Mouse (Mus musculus) thymus, postnatal 0 days (tissue): ENCODE measurements around the gene Kiss1r. TPM values are rescaled to one million over a fixed set of nuclear protein-coding genes. Genes with fewer than 3 reads are reported as not detected.

ENCODE experiments used
- DNase-seq: peaks from one replicate; pipeline ENCODE4 v3.0.0-alpha.2; 2015; ENCODE audit warnings: low spot score
- polyA plus RNA-seq: library from polyadenylated mRNA; unstranded; fragments of >200 nt; fragmentation: Nextera tagmentation; extraction: Ambion mirVana; gene quantifications from 2 replicates; pipeline ENCODE4 v1.2.1, GENCODE M21; 2015

Kiss1r gene
- polyA plus RNA-seq, 1 experiment from 2014 or later = 1.2 TPM

GRCm38 (mm10) chr10:79969124-79969568, 52.4 kb downstream of the Kiss1r start:
- DNase-seq = no peak

- no peak for DNase-seq
Measured at GRCm38 (mm10) chr10:79970415-79971182, 53.8 kb downstream of the Kiss1r start, which contains the start of gene Grin3b. Gene Grin3b, plus strand, starts transcription at chr10:79970715.

GRCm38 (mm10) chr10:79971183-79971497, 54.4 kb downstream of the Kiss1r start:
- no peak for DNase-seq

Other genes starting within 250 kb of the Kiss1r start
- gene Tpgs1, start 247.6 kb upstream of the Kiss1r start, polyA plus RNA-seq = 56.0 and 58.2 TPM in 2 replicates
- gene Cdc34, start 234.8 kb upstream of the Kiss1r start, polyA plus RNA-seq = 138 and 141 TPM in 2 replicates
- gene Gzmm, start 228.0 kb upstream of the Kiss1r start, polyA plus RNA-seq = 0.35 and 0.48 TPM in 2 replicates
- gene Bsg, start 212.5 kb upstream of the Kiss1r start, polyA plus RNA-seq = 376 and 398 TPM in 2 replicates
- gene Hcn2, start 200.3 kb upstream of the Kiss1r start, polyA plus RNA-seq = 0.05 TPM in 1 of 2 replicates, not detected in the other
- 35.2 and 39.5 TPM in 2 replicates for gene Polrmt, start 170.4 kb upstream of the Kiss1r start, polyA plus RNA-seq
- 0.23 TPM in 1 of 2 replicates, not detected in the other for gene Fgf22, start 161.9 kb upstream of the Kiss1r start, polyA plus RNA-seq
- 74.1 and 80.0 TPM in 2 replicates for gene Rnf126, start 150.0 kb upstream of the Kiss1r start, polyA plus RNA-seq
- gene Fstl3, start 139.7 kb upstream of the Kiss1r start, polyA plus RNA-seq = 5.4 and 6.0 TPM in 2 replicates
- 31.6 and 32.5 TPM in 2 replicates for gene Prss57, start 126.0 kb upstream of the Kiss1r start, polyA plus RNA-seq
- 50.5 and 51.3 TPM in 2 replicates for gene Palm, start 123.4 kb upstream of the Kiss1r start, polyA plus RNA-seq
- 7.5 and 10.5 TPM in 2 replicates for gene Misp, start 96.0 kb upstream of the Kiss1r start, polyA plus RNA-seq
- 217 and 246 TPM in 2 replicates for gene Ptbp1, start 62.5 kb upstream of the Kiss1r start, polyA plus RNA-seq
- 1.7 TPM in 2 replicates for gene Prtn3, start 42.5 kb upstream of the Kiss1r start, polyA plus RNA-seq
- 3.3 and 3.4 TPM in 2 replicates for gene Plppr3, start 42.3 kb upstream of the Kiss1r start, polyA plus RNA-seq
- gene Elane, start 30.7 kb upstream of the Kiss1r start, polyA plus RNA-seq = 0.30 and 0.74 TPM in 2 replicates
- gene Cfd, start 26.1 kb upstream of the Kiss1r start, polyA plus RNA-seq = 4.2 TPM in 1 of 2 replicates, not detected in the other
- gene Med16, start 8.0 kb upstream of the Kiss1r start, polyA plus RNA-seq = 32.6 and 39.1 TPM in 2 replicates
- gene Gm26602, start 6.1 kb upstream of the Kiss1r start, polyA plus RNA-seq = 5.3 and 15.5 TPM in 2 replicates
- 129 and 131 TPM in 2 replicates for gene R3hdm4, start 4.2 kb downstream of the Kiss1r start, polyA plus RNA-seq
- gene Arid3a, start 10.1 kb downstream of the Kiss1r start, polyA plus RNA-seq = 3.7 TPM in 2 replicates
- gene Wdr18, start 43.2 kb downstream of the Kiss1r start, polyA plus RNA-seq = 77.5 and 85.8 TPM in 2 replicates
- 0.09 and 0.20 TPM in 2 replicates for gene Grin3b, start 53.7 kb downstream of the Kiss1r start, polyA plus RNA-seq
- 19.4 and 25.8 TPM in 2 replicates for gene Tmem259, start 67.4 kb downstream of the Kiss1r start, polyA plus RNA-seq
- gene Cnn2, start 71.6 kb downstream of the Kiss1r start, polyA plus RNA-seq = 137 and 152 TPM in 2 replicates
- gene Abca7, start 79.5 kb downstream of the Kiss1r start, polyA plus RNA-seq = 5.2 and 5.8 TPM in 2 replicates
- gene Arhgap45, start 99.7 kb downstream of the Kiss1r start, polyA plus RNA-seq = 179 and 206 TPM in 2 replicates
- 153 and 158 TPM in 2 replicates for gene Polr2e, start 122.8 kb downstream of the Kiss1r start, polyA plus RNA-seq
- gene Gpx4, start 130.2 kb downstream of the Kiss1r start, polyA plus RNA-seq = 640 and 681 TPM in 2 replicates
- gene Sbno2, start 188.6 kb downstream of the Kiss1r start, polyA plus RNA-seq = 18.3 and 19.7 TPM in 2 replicates
- gene Stk11, start 198.8 kb downstream of the Kiss1r start, polyA plus RNA-seq = 18.2 and 23.2 TPM in 2 replicates
- 588 TPM in 2 replicates for gene Atp5d, start 221.7 kb downstream of the Kiss1r start, polyA plus RNA-seq
- 3.5 and 4.3 TPM in 2 replicates for gene Cbarp, start 223.9 kb downstream of the Kiss1r start, polyA plus RNA-seq
- 13.1 and 18.8 TPM in 2 replicates for gene Midn, start 231.3 kb downstream of the Kiss1r start, polyA plus RNA-seq
- 226 and 376 TPM in 2 replicates for gene Cirbp, start 249.0 kb downstream of the Kiss1r start, polyA plus RNA-seq